Mouse (Mus musculus): Measurements from ENCODE around the gene Lysmd4.

Gene Lysmd4

DNA sequence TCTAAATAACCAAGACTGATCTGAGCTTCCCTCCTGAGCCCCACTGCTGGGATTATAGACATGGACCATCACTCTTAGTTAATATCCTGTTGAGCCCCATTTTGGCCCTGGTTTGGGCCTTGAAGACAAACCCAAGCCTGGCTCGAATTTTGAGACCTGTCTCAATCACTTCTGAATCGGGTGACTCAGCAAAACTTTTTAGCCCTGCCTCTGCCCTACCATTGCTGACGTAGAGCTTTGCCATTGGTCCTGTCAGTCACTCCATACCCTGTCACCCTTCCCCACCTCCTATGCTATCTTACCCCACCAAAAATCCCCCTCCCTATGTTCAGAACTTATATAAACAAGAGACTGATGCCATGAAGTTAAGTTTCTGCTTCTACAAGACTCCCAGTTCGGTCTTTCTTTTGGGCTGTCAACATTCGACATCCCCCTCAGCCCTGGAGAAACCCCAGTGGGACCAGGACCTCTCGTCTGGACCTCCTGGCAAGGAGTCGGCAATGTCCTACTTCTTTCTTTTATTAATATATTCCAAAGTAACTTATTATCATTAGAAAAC is 119.8 kb downstream of the Lysmd4 start:
- no peak for DNase-seq (ENCODE audit: low spot score)

DNA sequence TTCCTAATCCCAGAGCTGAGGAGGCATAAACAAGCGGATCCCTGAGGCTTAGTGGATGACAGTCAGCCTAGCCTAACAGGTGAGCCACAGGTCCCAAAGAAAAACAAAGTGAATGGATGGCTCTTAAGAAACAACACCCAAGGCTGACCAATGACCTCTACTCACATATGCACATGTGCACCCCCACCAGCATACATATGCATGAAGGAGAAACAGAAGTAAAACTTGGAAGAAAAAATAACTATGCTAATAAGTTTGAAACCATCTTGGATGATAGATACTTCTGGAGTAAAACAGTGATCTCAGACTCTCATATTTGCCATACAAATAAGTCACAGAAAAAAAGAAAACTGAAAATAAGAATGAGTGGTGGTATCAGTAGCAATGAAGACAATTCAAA is 122.1 kb downstream of the Lysmd4 start:
- DNase-seq (ENCODE audit: low spot score), result no peak

GRCm38 (mm10) chr7:67352989-67353388 is 130.6 kb downstream of the Lysmd4 start:
- no peak for DNase-seq (ENCODE audit: low spot score)

DNA sequence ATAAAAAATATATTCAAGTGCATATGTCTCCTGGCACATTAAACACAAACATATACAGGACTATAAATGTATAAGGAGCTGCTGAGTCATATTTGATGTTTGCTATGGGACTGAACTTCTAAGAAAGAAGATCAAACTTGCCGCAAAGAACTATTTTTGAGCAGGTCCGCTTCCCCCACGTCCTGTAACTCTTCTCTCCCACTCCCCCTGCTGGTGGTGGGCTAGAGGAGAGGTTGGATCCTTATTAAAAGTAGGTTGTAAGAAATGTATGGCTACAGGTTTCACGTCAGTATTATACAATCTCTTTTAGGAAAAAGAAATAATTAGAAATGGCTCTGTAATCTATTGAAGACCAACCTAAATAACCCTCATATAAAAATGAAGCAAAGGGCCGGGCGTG is 131.3 kb downstream of the Lysmd4 start:
- DNase-seq (ENCODE audit: low spot score), result no peak

- DNase-seq (ENCODE audit: low spot score), result no peak
Observed at GRCm38 (mm10) chr7:67355870-67356269, 133.5 kb downstream of the Lysmd4 start.
